16 mouse cellular contexts compared by ENCODE assay signal in genomic region chr13:30484527-30485185, GRCm38 (mm10).
DNase-seq lines count a peak whose midpoint lies in the region; ATAC-seq and TF ChIP-seq lines count a peak whose summit lies in the region.
"Had no signal": no experiment of that assay in that cellular context is flagged by ENCODE, and none has a peak within 500 bp of the region (broad histone marks: within the 10 kb centered on the region; RNA-seq: fewer than 3 reads in every experiment).

No protein-coding gene starts in this region.

- H3K4me2 ChIP-seq in hindbrain, embryonic 14.5 days (replicated peaks), result no peak overlapping the region
- H3K4me2 ChIP-seq in embryonic facial prominence, embryonic 13.5 days, result peak overlapping the region; percentile 34
- H3K4me2 ChIP-seq in liver, postnatal 0 days (ENCODE audit: low read depth, low read length), result no peak overlapping the region
- H3K4me2 ChIP-seq: forebrain, embryonic 15.5 days; hindbrain, embryonic 15.5 days; liver, embryonic 15.5 days had no signal

- H3K9ac ChIP-seq in hindbrain, embryonic 14.5 days, result no peak overlapping the region
- H3K9ac ChIP-seq in embryonic facial prominence, embryonic 13.5 days, result no peak overlapping the region
- no peak overlapping the region for H3K9ac ChIP-seq in liver, postnatal 0 days (replicated peaks)
- H3K9ac ChIP-seq: forebrain, embryonic 15.5 days; hindbrain, embryonic 15.5 days; liver, embryonic 15.5 days had no signal

- no peak for TF ChIP-seq CTCF in liver, postnatal 0 days (IDR thresholded peaks at IDR 0.05; ENCODE audit: low read depth)

- ATAC-seq in hindbrain, embryonic 14.5 days (ENCODE audit: low FRiP score), result no peak
- ATAC-seq in embryonic facial prominence, embryonic 13.5 days (ENCODE audit: insufficient number of reproducible peaks, insufficient read depth, low FRiP score, low TSS enrichment, low read depth), result no peak
- no peak for ATAC-seq in liver, postnatal 0 days
- ATAC-seq: CD4-positive, CD25-positive, alpha-beta regulatory T cell, adult 4 months; forebrain, embryonic 15.5 days had no signal

- peak; percentile 29 for DNase-seq in hindbrain, embryonic 10.5 days (ENCODE audit: low spot score)
- no peak for DNase-seq in hindbrain, embryonic 14.5 days (ENCODE audit: low spot score)
- DNase-seq in embryo, embryonic 11 days, result peak; percentile 69
- peak; percentile 18 to 39 for DNase-seq in kidney, postnatal 4 days
- no peak for DNase-seq in liver, postnatal 0 days
- DNase-seq in spleen, postnatal 4 days (ENCODE audit: low spot score in 2 of 2), result no peak
- no peak for DNase-seq in layer of hippocampus, adult 8-10 months (ENCODE audit: low spot score in 2 of 2)
- DNase-seq: cerebellum, postnatal 25 days; spleen, adult 18-20 months; thymus, adult 18-20 months had no signal

- H3K36me3 ChIP-seq in hindbrain, embryonic 10.5 days, result no peaks in the 10 kb centered on the region
- no peaks in the 10 kb centered on the region for H3K36me3 ChIP-seq in hindbrain, embryonic 14.5 days (replicated peaks; ENCODE audit: control insufficient read depth, insufficient read depth)
- H3K36me3 ChIP-seq in embryonic facial prominence, embryonic 13.5 days, result no peaks in the 10 kb centered on the region
- no peaks in the 10 kb centered on the region for H3K36me3 ChIP-seq in liver, postnatal 0 days (replicated peaks; ENCODE audit: insufficient read depth, low read length)
- H3K36me3 ChIP-seq: forebrain, embryonic 15.5 days; hindbrain, embryonic 15.5 days; liver, embryonic 15.5 days had no signal

- H3K4me1 ChIP-seq in hindbrain, embryonic 10.5 days (replicated peaks), result no peaks in the 10 kb centered on the region
- H3K4me1 ChIP-seq in hindbrain, embryonic 14.5 days (replicated peaks; ENCODE audit: control insufficient read depth, insufficient read depth, low read length), result no peaks in the 10 kb centered on the region
- H3K4me1 ChIP-seq in embryonic facial prominence, embryonic 13.5 days, result peaks cover 6% of the 10 kb centered on the region; the same call in 1 of the 2 replicates
- H3K4me1 ChIP-seq in liver, postnatal 0 days (ENCODE audit: insufficient read depth), result no peaks in the 10 kb centered on the region
- H3K4me1 ChIP-seq: forebrain, embryonic 15.5 days; hindbrain, embryonic 15.5 days; liver, embryonic 15.5 days; megakaryocyte, embryonic 14.5 days had no signal

- TF ChIP-seq EP300 in liver, postnatal 0 days (IDR thresholded peaks at IDR 0.05; ENCODE audit: low read depth), result no peak

- H3K9me3 ChIP-seq in hindbrain, embryonic 10.5 days, result no peaks in the 10 kb centered on the region; the same call in 1 of the 2 replicates
- no peaks in the 10 kb centered on the region for H3K9me3 ChIP-seq in hindbrain, embryonic 14.5 days (ENCODE audit: control insufficient read depth, low read length)
- H3K9me3 ChIP-seq in embryonic facial prominence, embryonic 13.5 days, result no peaks in the 10 kb centered on the region
- no peaks in the 10 kb centered on the region for H3K9me3 ChIP-seq in liver, postnatal 0 days (ENCODE audit: low read length)
- H3K9me3 ChIP-seq: forebrain, embryonic 15.5 days; hindbrain, embryonic 15.5 days; liver, embryonic 15.5 days had no signal

- H3K27me3 ChIP-seq in hindbrain, embryonic 10.5 days (ENCODE audit: insufficient read depth, poor library complexity, severe bottlenecking), result no peaks in the 10 kb centered on the region
- no peaks in the 10 kb centered on the region for H3K27me3 ChIP-seq in hindbrain, embryonic 14.5 days (ENCODE audit: control insufficient read depth, insufficient read depth, low read length)
- no peaks in the 10 kb centered on the region for H3K27me3 ChIP-seq in embryonic facial prominence, embryonic 13.5 days
- H3K27me3 ChIP-seq in liver, postnatal 0 days (ENCODE audit: insufficient read depth, low read length), result no peaks in the 10 kb centered on the region
- H3K27me3 ChIP-seq: forebrain, embryonic 15.5 days; hindbrain, embryonic 15.5 days; liver, embryonic 15.5 days; megakaryocyte, embryonic 14.5 days had no signal

- WGBS in hindbrain, embryonic 10.5 days, result 70% methylated on average over 13 of the region's 13 CpGs
- 83% methylated on average over 13 of the region's 13 CpGs for WGBS in hindbrain, embryonic 14.5 days
- 33% methylated on average over 13 of the region's 13 CpGs for WGBS in embryonic facial prominence, embryonic 13.5 days
- 71% methylated on average over 13 of the region's 13 CpGs for WGBS in liver, postnatal 0 days (ENCODE audit: insufficient replicate concordance)

- peak overlapping the region; percentile 12; the same call in 1 of the 2 replicates for H3K27ac ChIP-seq in hindbrain, embryonic 10.5 days
- H3K27ac ChIP-seq in hindbrain, embryonic 14.5 days, result no peak overlapping the region
- H3K27ac ChIP-seq in embryonic facial prominence, embryonic 13.5 days, result peak overlapping the region; percentile 39
- no peak overlapping the region for H3K27ac ChIP-seq in liver, postnatal 0 days (ENCODE audit: low read depth)
- H3K27ac ChIP-seq: forebrain, embryonic 15.5 days; hindbrain, embryonic 15.5 days; liver, embryonic 15.5 days had no signal

- H3K4me3 ChIP-seq in hindbrain, embryonic 10.5 days, result no peak overlapping the region
- H3K4me3 ChIP-seq in hindbrain, embryonic 14.5 days (replicated peaks; ENCODE audit: low read length), result no peak overlapping the region
- H3K4me3 ChIP-seq in embryonic facial prominence, embryonic 13.5 days, result no peak overlapping the region
- H3K4me3 ChIP-seq in liver, postnatal 0 days (ENCODE audit: low read depth, low read length), result no peak overlapping the region
- H3K4me3 ChIP-seq: forebrain, embryonic 15.5 days; hindbrain, embryonic 15.5 days; liver, embryonic 15.5 days; megakaryocyte, embryonic 14.5 days had no signal

Comparison
In these comparisons a context has a peak if more than half of its experiments do, and no peak if none do; other contexts are left out.
1. DNase-seq: peak in hindbrain, embryonic 10.5 days (single experiment), embryo, embryonic 11 days (single experiment) and kidney, postnatal 4 days (2 of 2); none in hindbrain, embryonic 14.5 days (single experiment), liver, postnatal 0 days (single experiment), spleen, postnatal 4 days (0 of 2) and layer of hippocampus, adult 8-10 months (0 of 2).
2. H3K27ac ChIP-seq: peak in hindbrain, embryonic 10.5 days (single experiment) and embryonic facial prominence, embryonic 13.5 days (single experiment); none in hindbrain, embryonic 14.5 days (single experiment) and liver, postnatal 0 days (single experiment).